In genomic region chr6:134238455-134238854, GRCm38 (mm10) we compare ENCODE assay signal across 23 mouse cellular contexts.
"Had no signal": no experiment of that assay in that cellular context is flagged by ENCODE, and none has a peak within 500 bp of the region (broad histone marks: within the 10 kb centered on the region; RNA-seq: fewer than 3 reads in every experiment).

No protein-coding gene starts in this region.

- H3K36me3 ChIP-seq: midbrain, embryonic 15.5 days; neural tube, embryonic 15.5 days had no signal

- H3K27me3 ChIP-seq: limb, embryonic 12.5 days; limb, embryonic 15.5 days; megakaryocyte, embryonic 14.5 days; midbrain, embryonic 15.5 days; neural tube, embryonic 12.5 days; neural tube, embryonic 15.5 days had no signal

- H3K9ac ChIP-seq: limb, embryonic 12.5 days; limb, embryonic 15.5 days; liver, embryonic 14.5 days; liver, postnatal 0 days; lung, embryonic 14.5 days; midbrain, embryonic 15.5 days; neural tube, embryonic 12.5 days; neural tube, embryonic 15.5 days had no signal

- H3K27ac ChIP-seq: limb, embryonic 12.5 days; limb, embryonic 15.5 days; liver, embryonic 14.5 days; macrophage; midbrain, embryonic 15.5 days; neural tube, embryonic 12.5 days; neural tube, embryonic 15.5 days; stomach, postnatal 0 days had no signal

- H3K4me2 ChIP-seq: limb, embryonic 12.5 days; limb, embryonic 15.5 days; liver, embryonic 11.5 days; lung, embryonic 14.5 days; midbrain, embryonic 11.5 days; midbrain, embryonic 15.5 days; neural tube, embryonic 12.5 days; neural tube, embryonic 15.5 days had no signal

- H3K4me1 ChIP-seq: limb, embryonic 12.5 days; midbrain, embryonic 15.5 days; neural tube, embryonic 12.5 days had no signal

- ATAC-seq: liver, postnatal 0 days; lung, postnatal 0 days; midbrain, embryonic 15.5 days had no signal

- H3K9me3 ChIP-seq: limb, embryonic 15.5 days; midbrain, embryonic 15.5 days; neural tube, embryonic 15.5 days had no signal

- DNase-seq: kidney, postnatal 14 days; kidney, postnatal 4 days; left cerebral cortex, postnatal 4 days; liver, postnatal 0 days; lung, embryonic 14.5 days; right cerebral cortex, adult 18-20 months; right cerebral cortex, postnatal 14 days; right cerebral cortex, postnatal 4 days; thymus, adult 2 months; thymus, postnatal 14 days; thymus, postnatal 4 days had no signal

- H3K4me3 ChIP-seq: limb, embryonic 12.5 days; limb, embryonic 15.5 days; megakaryocyte, embryonic 14.5 days; midbrain, embryonic 15.5 days; neural tube, embryonic 12.5 days; neural tube, embryonic 15.5 days had no signal
